Mouse (Mus musculus) liver, embryonic 14.5 days (tissue): ENCODE data around the gene Olfr785. TPM values are rescaled to one million over a fixed set of nuclear protein-coding genes. Genes with fewer than 3 reads are reported as not detected.

Source experiments
- ATAC-seq: fragments of 200-750 bp; cut with Nextera tagmentation; 2 replicates; pipeline ENCODE4 v1.8.0; 2017; ENCODE audit warnings: moderate number of reproducible peaks, mild to moderate bottlenecking, moderate library complexity; ENCODE audit not compliant: insufficient read depth
- DNase-seq, 3 experiments: peaks; one replicate each; pipeline ENCODE4 v3.0.0-alpha.2; 2012 to 2013; ENCODE audit warnings: low read depth in 3 of 3, low spot score in 3 of 3
- H3K27ac ChIP-seq: fragments of 300-500 bp; sonication (generic); 2 replicates; pipeline ENCODE4 v1.5.1; 2014; ENCODE audit warnings: moderate library complexity, mild to moderate bottlenecking, control low read depth, inconsistent platforms
- H3K27me3 ChIP-seq: fragments of 300-500 bp; sonication (generic); 2 replicates; pipeline ENCODE4 v1.6.1; 2014; ENCODE audit warnings: mild to moderate bottlenecking, low read length, moderate library complexity; ENCODE audit not compliant: control insufficient read depth, insufficient read depth
- H3K36me3 ChIP-seq: fragments of 300-500 bp; sonication (generic); replicated peaks from 2 replicates; pipeline ENCODE4 v1.6.1; 2014; ENCODE audit warnings: low read depth; ENCODE audit not compliant: control insufficient read depth, insufficient read depth
- H3K4me1 ChIP-seq, 2 experiments: fragments of 200-500 bp in 1 of 2; fragments of 300-500 bp in 1 of 2; sonication (generic) in 1 of 2; replicated peaks; 2 replicates each; pipeline ENCODE4 v1.6.1; 2012 to 2014; ENCODE audit warnings: antibody characterized with exemption in 1 of 2, inconsistent platforms in 1 of 2, low read length in 1 of 2; ENCODE audit not compliant: control insufficient read depth in 2 of 2, insufficient read depth in 2 of 2
- H3K4me2 ChIP-seq: fragments of 300-500 bp; sonication (generic); 2 replicates; pipeline ENCODE4 v1.6.1; 2014; ENCODE audit warnings: low read depth, mild to moderate bottlenecking, control low read depth, moderate library complexity
- H3K4me3 ChIP-seq, 2 experiments: fragments of 200-500 bp in 1 of 2; fragments of 300-500 bp in 1 of 2; sonication (generic) in 1 of 2; 2 replicates each; pipeline ENCODE4 v1.5.1; 2012 to 2014; ENCODE audit warnings: low read depth in 2 of 2, low read length in 2 of 2, mild to moderate bottlenecking in 2 of 2, control low read depth in 1 of 2, inconsistent platforms in 1 of 2, moderate library complexity in 1 of 2; ENCODE audit not compliant: insufficient read depth in 1 of 2
- H3K9ac ChIP-seq: fragments of 300-500 bp; sonication (generic); replicated peaks from 2 replicates; pipeline ENCODE4 v1.6.1; 2014; ENCODE audit warnings: mild to moderate bottlenecking, control low read depth, moderate library complexity
- H3K9me3 ChIP-seq: fragments of 300-500 bp; sonication (generic); 2 replicates; pipeline ENCODE4 v1.6.1; 2016; ENCODE audit warnings: low read length, mixed read lengths; ENCODE audit not compliant: control insufficient read depth
- CTCF ChIP-seq: IDR thresholded peaks from 2 replicates; pipeline ENCODE4 v1.5.1; 2016; ENCODE audit warnings: antibody characterized with exemption, low read depth, control low read depth
- EP300 ChIP-seq: IDR thresholded peaks from 2 replicates; pipeline ENCODE4 v1.6.1; 2016; ENCODE audit warnings: antibody characterized with exemption, low read depth
- polyA plus RNA-seq, 2 experiments: library from polyadenylated mRNA; depleted of rRNA in 1 of 2; stranded (reverse) in 1 of 2; unstranded in 1 of 2; fragments of >200 nt; fragmentation: Nextera tagmentation in 1 of 2; extraction: Ambion mirVana in 1 of 2; gene quantifications; 2 replicates each; pipeline versions ENCODE4 v1.2.1 to v1.2.3; 2012 to 2014

Gene Olfr785
- polyA plus RNA-seq, 2 experiments = not detected

DNA sequence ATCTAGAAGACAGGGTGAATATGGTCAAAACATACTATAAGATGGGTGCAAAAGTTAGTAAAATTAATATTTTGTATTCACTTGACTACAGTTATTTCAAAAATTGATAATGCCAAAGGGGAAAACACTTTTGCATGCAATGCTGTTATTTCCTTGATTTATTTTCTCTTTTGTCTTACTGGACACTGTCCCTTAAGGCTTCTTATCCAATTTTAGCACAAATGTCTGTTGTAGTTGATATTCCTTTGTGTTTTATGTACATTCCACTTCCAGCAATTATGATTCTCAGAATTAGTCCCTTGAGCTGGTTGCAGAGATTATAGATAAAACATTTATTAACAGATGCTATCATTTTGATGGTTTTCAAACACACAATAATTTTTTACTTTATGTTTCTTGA, 21.8 kb downstream of the Olfr785 start, which contains the start of gene Olfr786:
Olfr786 (plus strand) TSS at position 301 of the 400 bp plus-strand sequence.
- no peaks in the 10 kb centered on the region for H3K9me3 ChIP-seq
- no peak within 1 kb of the TSS for H3K27ac ChIP-seq
- TF ChIP-seq EP300 (no peak), CTCF (no peak)
- DNase-seq = no peak
- H3K4me2 ChIP-seq = no peak within 1 kb of the TSS
- H3K36me3 ChIP-seq = no peaks in the 10 kb centered on the region
- no peaks in the 10 kb centered on the region for H3K27me3 ChIP-seq
- no peak within 1 kb of the TSS for H3K4me3 ChIP-seq
- no peak within 1 kb of the TSS for H3K9ac ChIP-seq
- ATAC-seq = no peak
- no peaks in the 10 kb centered on the region for H3K4me1 ChIP-seq

Other genes with a start within 250 kb of the Olfr785 start
- not detected in 2 replicates for gene Olfr771, start 240.7 kb upstream of the Olfr785 start, polyA plus RNA-seq (2012; rRNA removed)
- gene Olfr771, start 240.7 kb upstream of the Olfr785 start, polyA plus RNA-seq (2014; fragmentation: Nextera tagmentation; extraction: Ambion mirVana) = not detected in 2 replicates
- gene Olfr772, start 227.5 kb upstream of the Olfr785 start, polyA plus RNA-seq (2012; rRNA removed) = not detected in 2 replicates
- not detected in 2 replicates for gene Olfr772, start 227.5 kb upstream of the Olfr785 start, polyA plus RNA-seq (2014; fragmentation: Nextera tagmentation; extraction: Ambion mirVana)
- not detected in 2 replicates for gene Olfr773, start 218.0 kb upstream of the Olfr785 start, polyA plus RNA-seq (2012; rRNA removed)
- not detected in 2 replicates for gene Olfr773, start 218.0 kb upstream of the Olfr785 start, polyA plus RNA-seq (2014; fragmentation: Nextera tagmentation; extraction: Ambion mirVana)
- gene Olfr774, start 169.2 kb upstream of the Olfr785 start, polyA plus RNA-seq (2012; rRNA removed) = not detected in 2 replicates
- not detected in 2 replicates for gene Olfr774, start 169.2 kb upstream of the Olfr785 start, polyA plus RNA-seq (2014; fragmentation: Nextera tagmentation; extraction: Ambion mirVana)
- not detected in 2 replicates for gene Olfr775, start 157.0 kb upstream of the Olfr785 start, polyA plus RNA-seq (2012; rRNA removed)
- gene Olfr775, start 157.0 kb upstream of the Olfr785 start, polyA plus RNA-seq (2014; fragmentation: Nextera tagmentation; extraction: Ambion mirVana) = not detected in 2 replicates
- gene Olfr776, start 146.3 kb upstream of the Olfr785 start, polyA plus RNA-seq (2012; rRNA removed) = not detected in 2 replicates
- not detected in 2 replicates for gene Olfr776, start 146.3 kb upstream of the Olfr785 start, polyA plus RNA-seq (2014; fragmentation: Nextera tagmentation; extraction: Ambion mirVana)
- gene Olfr777, start 133.9 kb upstream of the Olfr785 start, polyA plus RNA-seq (2012; rRNA removed) = not detected in 2 replicates
- not detected in 2 replicates for gene Olfr777, start 133.9 kb upstream of the Olfr785 start, polyA plus RNA-seq (2014; fragmentation: Nextera tagmentation; extraction: Ambion mirVana)
- not detected in 2 replicates for gene Olfr780, start 87.3 kb upstream of the Olfr785 start, polyA plus RNA-seq (2012; rRNA removed)
- not detected in 2 replicates for gene Olfr780, start 87.3 kb upstream of the Olfr785 start, polyA plus RNA-seq (2014; fragmentation: Nextera tagmentation; extraction: Ambion mirVana)
- gene Olfr781, start 76.6 kb upstream of the Olfr785 start, polyA plus RNA-seq (2012; rRNA removed) = not detected in 2 replicates
- not detected in 2 replicates for gene Olfr781, start 76.6 kb upstream of the Olfr785 start, polyA plus RNA-seq (2014; fragmentation: Nextera tagmentation; extraction: Ambion mirVana)
- not detected in 2 replicates for gene Olfr782, start 56.6 kb upstream of the Olfr785 start, polyA plus RNA-seq (2012; rRNA removed)
- gene Olfr782, start 56.6 kb upstream of the Olfr785 start, polyA plus RNA-seq (2014; fragmentation: Nextera tagmentation; extraction: Ambion mirVana) = not detected in 2 replicates
- 0.01 TPM in 1 of 2 replicates, not detected in the other for gene Olfr784, start 21.3 kb upstream of the Olfr785 start, polyA plus RNA-seq (2012; rRNA removed)
- gene Olfr784, start 21.3 kb upstream of the Olfr785 start, polyA plus RNA-seq (2014; fragmentation: Nextera tagmentation; extraction: Ambion mirVana) = not detected in 2 replicates
- not detected in 2 replicates for gene Olfr786, start 21.9 kb downstream of the Olfr785 start, polyA plus RNA-seq (2012; rRNA removed)
- not detected in 2 replicates for gene Olfr786, start 21.9 kb downstream of the Olfr785 start, polyA plus RNA-seq (2014; fragmentation: Nextera tagmentation; extraction: Ambion mirVana)
- gene Olfr787, start 56.4 kb downstream of the Olfr785 start, polyA plus RNA-seq (2012; rRNA removed) = not detected in 2 replicates
- gene Olfr787, start 56.4 kb downstream of the Olfr785 start, polyA plus RNA-seq (2014; fragmentation: Nextera tagmentation; extraction: Ambion mirVana) = not detected in 2 replicates
- not detected in 2 replicates for gene Olfr788, start 65.6 kb downstream of the Olfr785 start, polyA plus RNA-seq (2012; rRNA removed)
- gene Olfr788, start 65.6 kb downstream of the Olfr785 start, polyA plus RNA-seq (2014; fragmentation: Nextera tagmentation; extraction: Ambion mirVana) = not detected in 2 replicates
- gene Olfr789, start 79.3 kb downstream of the Olfr785 start, polyA plus RNA-seq (2012; rRNA removed) = not detected in 2 replicates
- gene Olfr789, start 79.3 kb downstream of the Olfr785 start, polyA plus RNA-seq (2014; fragmentation: Nextera tagmentation; extraction: Ambion mirVana) = not detected in 2 replicates
- gene Olfr790, start 93.1 kb downstream of the Olfr785 start, polyA plus RNA-seq (2012; rRNA removed) = not detected in 2 replicates
- not detected in 2 replicates for gene Olfr790, start 93.1 kb downstream of the Olfr785 start, polyA plus RNA-seq (2014; fragmentation: Nextera tagmentation; extraction: Ambion mirVana)
- gene Olfr791, start 116.4 kb downstream of the Olfr785 start, polyA plus RNA-seq (2012; rRNA removed) = not detected in 2 replicates
- gene Olfr791, start 116.4 kb downstream of the Olfr785 start, polyA plus RNA-seq (2014; fragmentation: Nextera tagmentation; extraction: Ambion mirVana) = not detected in 2 replicates
- gene Olfr792, start 133.7 kb downstream of the Olfr785 start, polyA plus RNA-seq (2012; rRNA removed) = not detected in 2 replicates
- not detected in 2 replicates for gene Olfr792, start 133.7 kb downstream of the Olfr785 start, polyA plus RNA-seq (2014; fragmentation: Nextera tagmentation; extraction: Ambion mirVana)
- not detected in 2 replicates for gene Olfr794, start 162.2 kb downstream of the Olfr785 start, polyA plus RNA-seq (2012; rRNA removed)
- gene Olfr794, start 162.2 kb downstream of the Olfr785 start, polyA plus RNA-seq (2014; fragmentation: Nextera tagmentation; extraction: Ambion mirVana) = not detected in 2 replicates
- gene Olfr796, start 207.1 kb downstream of the Olfr785 start, polyA plus RNA-seq (2012; rRNA removed) = not detected in 2 replicates
- gene Olfr796, start 207.1 kb downstream of the Olfr785 start, polyA plus RNA-seq (2014; fragmentation: Nextera tagmentation; extraction: Ambion mirVana) = not detected in 2 replicates
- not detected in 2 replicates for gene Olfr798, start 222.5 kb downstream of the Olfr785 start, polyA plus RNA-seq (2012; rRNA removed)
- gene Olfr798, start 222.5 kb downstream of the Olfr785 start, polyA plus RNA-seq (2014; fragmentation: Nextera tagmentation; extraction: Ambion mirVana) = not detected in 2 replicates
- not detected in 2 replicates for gene Olfr799, start 232.1 kb downstream of the Olfr785 start, polyA plus RNA-seq (2012; rRNA removed)
- gene Olfr799, start 232.1 kb downstream of the Olfr785 start, polyA plus RNA-seq (2014; fragmentation: Nextera tagmentation; extraction: Ambion mirVana) = not detected in 2 replicates